Mouse (Mus musculus) skeletal muscle tissue, postnatal 0 days (tissue): ENCODE data around the gene Plxna3. TPM values are rescaled to one million over a fixed set of nuclear protein-coding genes. Genes with fewer than 3 reads are reported as not detected.

Experiments used
- microRNA-seq, 2 experiments: library from miRNA; unstranded; fragments of <30 nt; microRNA quantifications; one replicate each; pipeline ENCODE4; 2016
- polyA plus RNA-seq: library from polyadenylated mRNA; unstranded; fragments of >200 nt; fragmentation: Nextera tagmentation; extraction: Ambion mirVana; gene quantifications from 2 replicates; pipeline ENCODE4 v1.2.1, GENCODE M21; 2015

Gene Plxna3
- 1.9 and 2.5 TPM in 2 replicates for polyA plus RNA-seq

GRCm38 (mm10) chrX:74328725-74329161, at the start of gene Plxna3:
Plxna3 (plus strand) TSS chrX:74329066.

GRCm38 (mm10) chrX:74281732-74282394, 47.0 kb upstream of the Plxna3 start, which contains the start of the genes Taz and Dnase1l1:
Taz (plus strand) TSS chrX:74281912.
Dnase1l1 (minus strand) TSS chrX:74282337.

GRCm38 (mm10) chrX:74296538-74297448, 32.1 kb upstream of the Plxna3 start, which contains the start of gene Atp6ap1:
Atp6ap1 (plus strand) TSS chrX:74297097.

GRCm38 (mm10) chrX:74304867-74305700, 23.8 kb upstream of the Plxna3 start, which contains the start of gene Gdi1:
Gdi1 (plus strand) TSS chrX:74304998.

GRCm38 (mm10) chrX:74312540-74313464, 16.1 kb upstream of the Plxna3 start, which contains the start of gene Fam50a:
Fam50a (plus strand) TSS chrX:74313033.

GRCm38 (mm10) chrX:74353467-74353770, 24.6 kb downstream of the Plxna3 start, which contains the start of gene Lage3:
Lage3 (minus strand) TSS chrX:74353618.

GRCm38 (mm10) chrX:74372888-74373549, 44.2 kb downstream of the Plxna3 start, which contains the start of the genes Ubl4a and Slc10a3:
Ubl4a (minus strand) TSS chrX:74373218.
Slc10a3 (minus strand) TSS chrX:74373349.

GRCm38 (mm10) chrX:74392535-74393443, 63.9 kb downstream of the Plxna3 start, which contains the start of the genes Fam3a and Ikbkg:
Fam3a (minus strand) TSS chrX:74393272.
Ikbkg (plus strand) TSS chrX:74393290.

Small RNA genes lying within 50 kb of the gene (microRNA-seq; reads per million reads assigned to microRNA genes)
- gene Mir7092: 0 to 0.42 reads per million in 2 experiments

Other genes starting within 250 kb of the Plxna3 start
- 0.79 TPM in 1 of 2 replicates, not detected in the other for gene Opn1mw, start 201.6 kb upstream of the Plxna3 start, polyA plus RNA-seq
- 14.6 and 14.9 TPM in 2 replicates for gene Mecp2, start 193.7 kb upstream of the Plxna3 start, polyA plus RNA-seq
- gene Tex28, start 161.2 kb upstream of the Plxna3 start, polyA plus RNA-seq: not detected in 2 replicates
- not detected in 2 replicates for gene Tktl1, start 151.8 kb upstream of the Plxna3 start, polyA plus RNA-seq
- gene Flna, start 79.2 kb upstream of the Plxna3 start, polyA plus RNA-seq: 55.4 and 60.8 TPM in 2 replicates
- gene Emd, start 74.4 kb upstream of the Plxna3 start, polyA plus RNA-seq: 8.9 and 9.7 TPM in 2 replicates
- 431 and 454 TPM in 2 replicates for gene Rpl10, start 58.3 kb upstream of the Plxna3 start, polyA plus RNA-seq
- gene Taz, start 47.2 kb upstream of the Plxna3 start, polyA plus RNA-seq: 67.0 and 73.2 TPM in 2 replicates
- 46.5 and 53.2 TPM in 2 replicates for gene Dnase1l1, start 46.7 kb upstream of the Plxna3 start, polyA plus RNA-seq
- 71.0 and 77.7 TPM in 2 replicates for gene Atp6ap1, start 32.0 kb upstream of the Plxna3 start, polyA plus RNA-seq
- gene Gdi1, start 24.1 kb upstream of the Plxna3 start, polyA plus RNA-seq: 65.1 and 70.0 TPM in 2 replicates
- 36.6 and 42.8 TPM in 2 replicates for gene Fam50a, start 16.0 kb upstream of the Plxna3 start, polyA plus RNA-seq
- gene Lage3, start 24.6 kb downstream of the Plxna3 start, polyA plus RNA-seq: 63.8 and 71.3 TPM in 2 replicates
- 53.7 and 55.0 TPM in 2 replicates for gene Ubl4a, start 44.2 kb downstream of the Plxna3 start, polyA plus RNA-seq
- 8.3 and 8.4 TPM in 2 replicates for gene Slc10a3, start 44.3 kb downstream of the Plxna3 start, polyA plus RNA-seq
- gene Fam3a, start 64.2 kb downstream of the Plxna3 start, polyA plus RNA-seq: 23.3 and 28.6 TPM in 2 replicates
- gene Ikbkg, start 64.2 kb downstream of the Plxna3 start, polyA plus RNA-seq: 14.9 and 15.4 TPM in 2 replicates
- gene G6pdx, start 100.1 kb downstream of the Plxna3 start, polyA plus RNA-seq: 8.1 and 17.5 TPM in 2 replicates
- gene Gm6880, start 152.3 kb downstream of the Plxna3 start, polyA plus RNA-seq: 0.33 TPM in 1 of 2 replicates, not detected in the other
- not detected in 2 replicates for gene Olfr1326-ps1, start 245.8 kb downstream of the Plxna3 start, polyA plus RNA-seq